In the genomic region with DNA sequence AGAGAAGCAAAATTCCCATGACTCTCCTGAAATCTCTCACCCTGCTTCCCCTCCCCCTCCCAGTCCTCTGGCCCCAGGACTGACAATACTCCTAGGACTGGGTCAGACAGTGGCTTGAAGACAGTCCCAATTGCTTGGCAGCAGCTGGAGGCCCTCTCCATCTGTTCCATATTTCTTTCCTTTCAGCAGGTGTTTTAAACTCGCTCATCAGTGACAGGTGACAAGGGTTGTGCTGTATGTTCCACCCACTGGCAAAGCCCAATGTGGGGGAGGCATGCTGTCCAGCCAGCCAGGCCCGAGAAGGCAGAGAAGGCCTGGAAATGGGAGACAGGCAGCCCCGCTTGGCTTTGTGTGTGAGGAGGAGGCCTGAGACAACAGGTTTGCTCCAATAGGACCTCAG, we compare ENCODE assay signal across 22 mouse cellular contexts. TPM values are rescaled to one million over a fixed set of nuclear protein-coding genes. Genes with fewer than 3 reads are reported as not detected.
DNase-seq lines count a peak whose midpoint lies in the region; ATAC-seq and TF ChIP-seq lines count a peak whose summit lies in the region.
"Had no signal": no experiment of that assay in that cellular context is flagged by ENCODE, and none has a peak within 500 bp of the region (broad histone marks: within the 10 kb centered on the region; RNA-seq: fewer than 3 reads in every experiment).

No protein-coding gene starts in this region.

- H3K4me2 ChIP-seq in heart, embryonic 13.5 days, result no peak overlapping the region
- no peak overlapping the region for H3K4me2 ChIP-seq in midbrain, embryonic 11.5 days
- no peak overlapping the region for H3K4me2 ChIP-seq in midbrain, embryonic 14.5 days (ENCODE audit: low read length)
- no peak overlapping the region for H3K4me2 ChIP-seq in neural tube, embryonic 15.5 days
- H3K4me2 ChIP-seq: embryonic facial prominence, embryonic 12.5 days; forebrain, embryonic 13.5 days; forebrain, embryonic 15.5 days had no signal

- no peak for ATAC-seq in heart, embryonic 13.5 days (ENCODE audit: extremely low read depth, insufficient number of reproducible peaks, low FRiP score, low TSS enrichment)
- ATAC-seq in midbrain, embryonic 11.5 days (ENCODE audit: low FRiP score), result no peak
- no peak for ATAC-seq in midbrain, embryonic 14.5 days (ENCODE audit: low FRiP score, low TSS enrichment)
- no peak for ATAC-seq in neural tube, embryonic 15.5 days (ENCODE audit: low FRiP score)
- ATAC-seq: CD4-positive, CD25-positive, alpha-beta regulatory T cell, adult 4 months; forebrain, embryonic 15.5 days had no signal

- peak overlapping the region; percentile 97 for H3K27ac ChIP-seq in gastrocnemius, adult 2 months
- H3K27ac ChIP-seq in heart, embryonic 13.5 days (replicated peaks), result 0 out of 2 replicates have a peak overlapping the region, but pooled peaks have one; percentile 1
- H3K27ac ChIP-seq in midbrain, embryonic 11.5 days (ENCODE audit: low read depth, low read length), result no peak overlapping the region
- H3K27ac ChIP-seq in midbrain, embryonic 14.5 days (replicated peaks; ENCODE audit: low read depth, low read length), result no peak overlapping the region
- H3K27ac ChIP-seq in neural tube, embryonic 15.5 days (replicated peaks), result no peak overlapping the region
- H3K27ac ChIP-seq: embryonic facial prominence, embryonic 10.5 days; embryonic facial prominence, embryonic 12.5 days; forebrain, embryonic 13.5 days; forebrain, embryonic 15.5 days had no signal

- DNase-seq in gastrocnemius, adult 2 months, result peak; percentile 38
- no peak for DNase-seq in gastrocnemius, postnatal 14 days
- DNase-seq in heart, postnatal 36 days, result no peak
- peak; percentile 19 for DNase-seq in midbrain, embryonic 11.5 days (ENCODE audit: low spot score, missing footprints)
- no peak for DNase-seq in midbrain, embryonic 14.5 days
- DNase-seq: adrenal gland, adult 2 months; adrenal gland, postnatal 10 days; adrenal gland, postnatal 25 days; B cell, adult 2 months; cerebellum, adult 11-12 months; cerebellum, adult 2 months; cerebellum, adult 9-10 months; cerebellum, postnatal 10 days; cerebellum, postnatal 25 days had no signal

- no peak overlapping the region for H3K4me3 ChIP-seq in gastrocnemius, adult 2 months
- H3K4me3 ChIP-seq in heart, embryonic 13.5 days, result no peak overlapping the region
- H3K4me3 ChIP-seq in midbrain, embryonic 11.5 days (ENCODE audit: low read depth, low read length), result no peak overlapping the region
- no peak overlapping the region for H3K4me3 ChIP-seq in midbrain, embryonic 14.5 days (replicated peaks; ENCODE audit: low read depth, low read length)
- H3K4me3 ChIP-seq in neural tube, embryonic 15.5 days (replicated peaks), result no peak overlapping the region
- H3K4me3 ChIP-seq: embryonic facial prominence, embryonic 10.5 days; embryonic facial prominence, embryonic 12.5 days; forebrain, embryonic 13.5 days; forebrain, embryonic 15.5 days had no signal

- H3K36me3 ChIP-seq in heart, embryonic 13.5 days, result peaks cover 61% of the 10 kb centered on the region
- H3K36me3 ChIP-seq in midbrain, embryonic 11.5 days (ENCODE audit: control insufficient read depth, insufficient read depth, low read length), result no peaks in the 10 kb centered on the region
- H3K36me3 ChIP-seq in midbrain, embryonic 14.5 days (ENCODE audit: control insufficient read depth, insufficient read depth, low read length), result peaks cover 25% of the 10 kb centered on the region
- H3K36me3 ChIP-seq in neural tube, embryonic 15.5 days, result peaks cover 23% of the 10 kb centered on the region

- peaks cover 36% of the 10 kb centered on the region for H3K4me1 ChIP-seq in heart, embryonic 13.5 days
- no peaks in the 10 kb centered on the region for H3K4me1 ChIP-seq in midbrain, embryonic 11.5 days (ENCODE audit: control insufficient read depth, insufficient read depth, low read length)
- no peaks in the 10 kb centered on the region for H3K4me1 ChIP-seq in midbrain, embryonic 14.5 days (ENCODE audit: control insufficient read depth, insufficient read depth, low read length)
- 0 out of 2 replicates have a peak, but pooled peaks cover under 1% of the 10 kb centered on the region for H3K4me1 ChIP-seq in neural tube, embryonic 15.5 days
- H3K4me1 ChIP-seq: embryonic facial prominence, embryonic 12.5 days had no signal

- no peaks in the 10 kb centered on the region for H3K27me3 ChIP-seq in heart, embryonic 13.5 days (replicated peaks)
- no peaks in the 10 kb centered on the region for H3K27me3 ChIP-seq in midbrain, embryonic 11.5 days (ENCODE audit: control insufficient read depth, insufficient read depth, low read length)
- H3K27me3 ChIP-seq in midbrain, embryonic 14.5 days (ENCODE audit: control insufficient read depth, insufficient read depth, low read length), result no peaks in the 10 kb centered on the region
- H3K27me3 ChIP-seq in neural tube, embryonic 15.5 days (replicated peaks), result no peaks in the 10 kb centered on the region
- H3K27me3 ChIP-seq: CH12.LX; embryonic facial prominence, embryonic 12.5 days; forebrain, embryonic 13.5 days; forebrain, embryonic 15.5 days had no signal

- H3K9ac ChIP-seq in heart, embryonic 13.5 days, result no peak overlapping the region
- no peak overlapping the region for H3K9ac ChIP-seq in midbrain, embryonic 11.5 days (ENCODE audit: low read length)
- H3K9ac ChIP-seq in midbrain, embryonic 14.5 days (replicated peaks; ENCODE audit: low read length), result no peak overlapping the region
- no peak overlapping the region for H3K9ac ChIP-seq in neural tube, embryonic 15.5 days (replicated peaks)
- H3K9ac ChIP-seq: embryonic facial prominence, embryonic 12.5 days; forebrain, embryonic 13.5 days; forebrain, embryonic 15.5 days had no signal

- intact Hi-C loops in gastrocnemius, adult 2 months (cut with DNase I), result no loop called here
- intact Hi-C loops in gastrocnemius, postnatal 14 days (cut with DNase I; ENCODE audit: low total_unique reads), result no loop called here
- intact Hi-C loops in heart, postnatal 36 days (cut with DNase I), result no loop called here

- 73% methylated on average over 3 of the region's 3 CpGs for WGBS in heart, embryonic 13.5 days
- WGBS in midbrain, embryonic 11.5 days, result 84% methylated on average over 3 of the region's 3 CpGs
- WGBS in midbrain, embryonic 14.5 days, result 79% methylated on average over 3 of the region's 3 CpGs
- 85% methylated on average over 3 of the region's 3 CpGs for WGBS in neural tube, embryonic 15.5 days

- no peaks in the 10 kb centered on the region for H3K9me3 ChIP-seq in heart, embryonic 13.5 days
- H3K9me3 ChIP-seq in midbrain, embryonic 11.5 days (ENCODE audit: control insufficient read depth, low read length), result no peaks in the 10 kb centered on the region
- H3K9me3 ChIP-seq in midbrain, embryonic 14.5 days (ENCODE audit: control insufficient read depth, low read length), result no peaks in the 10 kb centered on the region
- H3K9me3 ChIP-seq in neural tube, embryonic 15.5 days (replicated peaks), result no peaks in the 10 kb centered on the region
- H3K9me3 ChIP-seq: embryonic facial prominence, embryonic 10.5 days; embryonic facial prominence, embryonic 12.5 days; forebrain, embryonic 13.5 days; forebrain, embryonic 15.5 days had no signal

- TF ChIP-seq CTCF in gastrocnemius, adult 2 months (IDR thresholded peaks at IDR 0.05), result no peak

RNA-seq across cellular contexts. Expression of a gene that starts 17.4 kb away (rescaled TPM):
- total RNA-seq in gastrocnemius, adult 2 months (2021), result 10 to 100 TPM; 38.0 to 47.7 TPM
- 10 to 100 TPM; 24.0 to 27.3 TPM for total RNA-seq in gastrocnemius, postnatal 14 days (2021)
- 44.7 and 52.5 TPM in 2 replicates for polyA plus RNA-seq in heart, embryonic 13.5 days (2015; fragmentation: Nextera tagmentation; extraction: Ambion mirVana)
- total RNA-seq in heart, postnatal 36 days (2021), result 10 to 100 TPM; 31.3 to 35.3 TPM
- polyA plus RNA-seq in midbrain, embryonic 11.5 days (2014; fragmentation: Nextera tagmentation; extraction: Ambion mirVana), result 18.0 and 21.3 TPM in 2 replicates
- polyA plus RNA-seq in midbrain, embryonic 14.5 days (2014; fragmentation: Nextera tagmentation; extraction: Ambion mirVana), result 42.4 and 46.5 TPM in 2 replicates
- 49.1 and 55.9 TPM in 2 replicates for polyA plus RNA-seq in neural tube, embryonic 15.5 days (2015; fragmentation: Nextera tagmentation; extraction: Ambion mirVana)

Comparison
In these comparisons a context has a peak if more than half of its experiments do, and no peak if none do; other contexts are left out.
1. DNase-seq: peak in gastrocnemius, adult 2 months (single experiment) and midbrain, embryonic 11.5 days (single experiment); none in gastrocnemius, postnatal 14 days (single experiment), heart, postnatal 36 days (0 of 2) and midbrain, embryonic 14.5 days (single experiment).
2. H3K27ac ChIP-seq: peak in gastrocnemius, adult 2 months (single experiment) and heart, embryonic 13.5 days (single experiment); none in midbrain, embryonic 11.5 days (single experiment), midbrain, embryonic 14.5 days (single experiment) and neural tube, embryonic 15.5 days (single experiment).